Mouse (Mus musculus) CH12.LX (cell line): ENCODE results near the gene Setdb2. TPM values are rescaled to one million over a fixed set of nuclear protein-coding genes. Genes with fewer than 3 reads are reported as not detected.

Source experiments
- DNase-seq: peaks from one replicate; pipeline ENCODE4 v3.0.0-alpha.2; 2013; ENCODE audit errors: extremely low read depth
- H3K27ac ChIP-seq: 2 replicates; pipeline ENCODE4 v1.5.1; 2012; ENCODE audit warnings: low read depth, mild to moderate bottlenecking, control low read depth, moderate library complexity; ENCODE audit not compliant: insufficient read depth
- H3K27me3 ChIP-seq: replicated peaks from 2 replicates; pipeline ENCODE3; 2012; ENCODE audit warnings: inconsistent platforms
- H3K36me3 ChIP-seq, 2 experiments: replicated peaks in 1 of 2; 2 replicates each; pipeline versions ENCODE3 to v1.6.1; 2012; ENCODE audit warnings: inconsistent platforms in 1 of 2, low read length in 1 of 2, mild to moderate bottlenecking in 1 of 2, mixed read lengths in 1 of 2, moderate library complexity in 1 of 2; ENCODE audit not compliant: control insufficient read depth in 1 of 2, insufficient read depth in 1 of 2
- H3K4me1 ChIP-seq, 2 experiments: 2 replicates each; pipeline ENCODE4 v1.6.1; 2012; ENCODE audit warnings: inconsistent platforms in 1 of 2, moderate library complexity in 1 of 2; ENCODE audit not compliant: insufficient read depth in 2 of 2, control insufficient read depth in 1 of 2
- H3K4me2 ChIP-seq: 2 replicates; pipeline ENCODE4 v1.6.1; 2012; ENCODE audit warnings: low read depth, mild to moderate bottlenecking, control low read depth; ENCODE audit not compliant: poor library complexity, insufficient read depth, severe bottlenecking
- H3K4me3 ChIP-seq, 3 experiments: fragments of 150-350 bp in 1 of 3; sonication (generic) in 1 of 3; replicated peaks in 1 of 3; 2 replicates each; pipeline versions ENCODE3 to v1.5.1; 2011 to 2012; ENCODE audit warnings: low read depth in 2 of 3, low read length in 2 of 3, mild to moderate bottlenecking in 2 of 3, moderate library complexity in 2 of 3, control low read depth in 1 of 3, improper control_type of control experiment in 1 of 3, inconsistent platforms in 1 of 3, mixed read lengths in 1 of 3; ENCODE audit not compliant: poor library complexity in 1 of 3
- H3K79me2 ChIP-seq: replicated peaks from 2 replicates; pipeline ENCODE4 v1.6.1; 2012; ENCODE audit warnings: mild to moderate bottlenecking, moderate library complexity; ENCODE audit not compliant: control insufficient read depth, poor library complexity, insufficient read depth, severe bottlenecking; ENCODE audit errors: extremely low read depth
- H3K9ac ChIP-seq: 2 replicates; pipeline ENCODE4 v1.6.1; 2012; ENCODE audit warnings: low read depth, mild to moderate bottlenecking, control low read depth, moderate library complexity; ENCODE audit not compliant: insufficient read depth
- H3K9me3 ChIP-seq: replicated peaks from 2 replicates; pipeline ENCODE3; 2012; ENCODE audit warnings: low read length, inconsistent platforms, mixed read lengths
- BHLHE40 ChIP-seq: IDR thresholded peaks from 2 replicates; pipeline ENCODE4 v1.6.1; 2011; ENCODE audit warnings: mild to moderate bottlenecking, low read depth, low read length, improper control_type of control experiment
- CHD1 ChIP-seq: IDR thresholded peaks from 2 replicates; pipeline ENCODE4 v1.6.1; 2012; ENCODE audit warnings: low read depth, low read length, improper control_type of control experiment, inconsistent platforms
- CHD2 ChIP-seq: IDR thresholded peaks from 2 replicates; pipeline ENCODE4 v1.6.1; 2011; ENCODE audit warnings: low read length, improper control_type of control experiment
- ELF1 ChIP-seq: IDR thresholded peaks from 2 replicates; pipeline ENCODE4 v1.6.1; 2014; ENCODE audit warnings: low read depth, mild to moderate bottlenecking, inconsistent platforms, low read length, improper control_type of control experiment
- EP300 ChIP-seq: IDR thresholded peaks from 2 replicates; pipeline ENCODE4 v1.6.1; 2011; ENCODE audit warnings: low read length, improper control_type of control experiment
- ETS1 ChIP-seq: conservative IDR thresholded peaks from 2 replicates; pipeline ENCODE4 v1.6.1; 2012; ENCODE audit warnings: low read depth, mild to moderate bottlenecking, inconsistent platforms, low read length, improper control_type of control experiment, moderate library complexity
- HCFC1 ChIP-seq: IDR thresholded peaks from 2 replicates; pipeline ENCODE4 v1.6.1; 2012; ENCODE audit warnings: low read depth, mild to moderate bottlenecking, inconsistent platforms, low read length, improper control_type of control experiment
- IRF4 ChIP-seq: IDR thresholded peaks from 2 replicates; pipeline ENCODE4 v1.6.1; 2014; ENCODE audit warnings: low read depth, mild to moderate bottlenecking, inconsistent platforms, low read length, improper control_type of control experiment
- JUND ChIP-seq: conservative IDR thresholded peaks from 2 replicates; pipeline ENCODE4 v1.6.1; 2011; ENCODE audit warnings: low read depth, low read length, improper control_type of control experiment
- MAFK ChIP-seq: IDR thresholded peaks from 2 replicates; pipeline ENCODE4 v1.6.1; 2011; ENCODE audit warnings: low read length, improper control_type of control experiment; ENCODE audit not compliant: insufficient replicate concordance
- MEF2A ChIP-seq: IDR thresholded peaks from 2 replicates; pipeline ENCODE4 v1.6.1; 2014; ENCODE audit warnings: low read depth, mild to moderate bottlenecking, inconsistent platforms, low read length, improper control_type of control experiment, borderline replicate concordance
- MYC ChIP-seq: IDR thresholded peaks from 2 replicates; pipeline ENCODE4 v1.6.1; 2011; ENCODE audit warnings: low read depth, mild to moderate bottlenecking, improper control_type of control experiment, low read length
- PAX5 ChIP-seq: IDR thresholded peaks from 2 replicates; pipeline ENCODE4 v1.6.1; 2012; ENCODE audit warnings: low read length, inconsistent platforms, mixed read lengths
- POLR2A ChIP-seq: IDR thresholded peaks from 2 replicates; pipeline ENCODE4 v1.6.1; 2011; ENCODE audit warnings: low read depth, mild to moderate bottlenecking, improper control_type of control experiment, low read length
- RCOR1 ChIP-seq: conservative IDR thresholded peaks from 2 replicates; pipeline ENCODE4 v1.6.1; 2012; ENCODE audit warnings: low read depth, mild to moderate bottlenecking, inconsistent platforms, low read length, improper control_type of control experiment
- SIN3A ChIP-seq: IDR thresholded peaks from 2 replicates; pipeline ENCODE4 v1.6.1; 2012; ENCODE audit warnings: low read length, improper control_type of control experiment, inconsistent platforms
- TBP ChIP-seq: conservative IDR thresholded peaks from 2 replicates; pipeline ENCODE4 v1.6.1; 2011; ENCODE audit warnings: low read depth, low read length, improper control_type of control experiment
- TCF12 ChIP-seq: IDR thresholded peaks from 2 replicates; pipeline ENCODE4 v1.6.1; 2014; ENCODE audit warnings: low read depth, mild to moderate bottlenecking, inconsistent platforms, low read length, improper control_type of control experiment
- UBTF ChIP-seq: IDR thresholded peaks from 2 replicates; pipeline ENCODE4 v1.6.1; 2012; ENCODE audit warnings: low read depth, mild to moderate bottlenecking, inconsistent platforms, low read length, improper control_type of control experiment, moderate library complexity
- ZKSCAN1 ChIP-seq: IDR thresholded peaks from 2 replicates; pipeline ENCODE4 v1.6.1; 2012; ENCODE audit warnings: low read depth, inconsistent platforms, low read length, improper control_type of control experiment, borderline replicate concordance
- ZMIZ1 ChIP-seq: IDR thresholded peaks from 2 replicates; pipeline ENCODE4 v1.6.1; 2012; ENCODE audit warnings: low read depth, mild to moderate bottlenecking, inconsistent platforms, low read length, improper control_type of control experiment
- dilution Hi-C: fragments of 300-500 bp; cut with MboI; formaldehyde crosslinking; loops from 2 replicates; pipeline ENCODE4 v1.14.3; 2020; ENCODE audit warnings: low sequenced_read_pairs; ENCODE audit not compliant: extremely low pct_unique_long_range_greater_than_20kb, extremely low pct_ligation_motif_present
- in situ Hi-C: fragments of 300-500 bp; cut with MboI; formaldehyde crosslinking; loops from 3 replicates; pipeline ENCODE4 v1.14.3; 2019; ENCODE audit warnings: low sequenced_read_pairs, low pct_ligation_motif_present, low pct_unique_long_range_greater_than_20kb, mixed read lengths
- polyA plus RNA-seq: library from polyadenylated mRNA; unstranded; fragments of >175 nt; gene quantifications from 2 replicates; pipeline ENCODE4 v1.2.1, GENCODE M21; 2012; ENCODE audit warnings: low read depth; ENCODE audit not compliant: insufficient read length
- total RNA-seq, 2 experiments: library from RNA; depleted of rRNA; stranded (reverse); fragments of 300-350 nt in 1 of 2; fragments of >200 nt in 1 of 2; gene quantifications; 2 replicates each; pipeline ENCODE4 v1.2.3; 2012 to 2014

Setdb2 gene
- total and polyA plus RNA-seq, 3 experiments: 13.3 to 37.3 (median 14.7) TPM

- DNase-seq: peak; percentile 88
These were observed 43.7 kb downstream of the Setdb2 start for GRCm38 (mm10) chr14:59396999-59397398.

GRCm38 (mm10) chr14:59395281-59395680, 45.4 kb downstream of the Setdb2 start, which contains the start of gene Phf11c:
TSS of gene Phf11c (minus strand) at chr14:59395381.
- no peaks in the 10 kb centered on the region for H3K79me2 ChIP-seq
- DNase-seq: no peak
- TF ChIP-seq RCOR1: no peak
- H3K4me2 ChIP-seq: no peak within 1 kb of the TSS
- no peaks in the 10 kb centered on the region for H3K9me3 ChIP-seq
- peaks cover 10 to 22% of the 10 kb centered on the region in 2 experiments; a peak in 3 of 4 replicates for H3K4me1 ChIP-seq
- no peak within 1 kb of the TSS for H3K27ac ChIP-seq
- dilution Hi-C loops (no loop called here), in situ Hi-C loops (no loop called here)
- H3K9ac ChIP-seq: no peak within 1 kb of the TSS
- H3K27me3 ChIP-seq: no peaks in the 10 kb centered on the region
- H3K4me3 ChIP-seq: no peak within 1 kb of the TSS
- peaks cover 2 to 40% of the 10 kb centered on the region in 2 experiments for H3K36me3 ChIP-seq

More at GRCm38 (mm10) chr14:59396999-59397398, 43.7 kb downstream of the Setdb2 start:
- Histone ChIP-seq H3K9ac (no peak overlapping the region), H3K9me3 (no peaks in the 10 kb centered on the region)
- TF ChIP-seq JUND (0 out of 2 replicates have a peak, but pooled peaks have one; percentile 12), POLR2A (peak; percentile 30; the same call in 1 of the 2 replicates), ELF1 (peak; percentile 25; the same call in 1 of the 2 replicates), RCOR1 (no peak), UBTF (no peak), IRF4 (peak; percentile 84), EP300 (peak; percentile 75), CHD2 (no peak), ETS1 (peak; percentile 70), TBP (no peak), ZKSCAN1 (no peak), ZMIZ1 (no peak), MAFK (peak; percentile 44; the same call in 1 of the 2 replicates), BHLHE40 (peak; percentile 87), PAX5 (no peak), CHD1 (no peak), HCFC1 (0 out of 2 replicates have a peak, but pooled peaks have one; percentile 23), TCF12 (peak; percentile 49; the same call in 1 of the 2 replicates), MYC (no peak), SIN3A (peak; percentile 56; the same call in 1 of the 2 replicates), MEF2A (0 out of 2 replicates have a peak, but pooled peaks have one; percentile 32)
- TF ChIP-seq, all 38 proteins: peak for 12
- peaks cover 10 to 22% of the 10 kb centered on the region in 2 experiments; a peak in 3 of 4 replicates for H3K4me1 ChIP-seq
- H3K4me2 ChIP-seq: peak overlapping the region; percentile 55
- peak overlapping the region in 1 of 3 experiments; percentile 4 for H3K4me3 ChIP-seq
- peak overlapping the region; percentile 41 for H3K27ac ChIP-seq
- no peaks in the 10 kb centered on the region for H3K27me3 ChIP-seq
- H3K36me3 ChIP-seq: peaks cover 10 to 44% of the 10 kb centered on the region in 2 experiments
- H3K79me2 ChIP-seq: no peaks in the 10 kb centered on the region
- in situ Hi-C loops: no loop called here
- dilution Hi-C loops: no loop called here
